Mouse (Mus musculus) lung, adult 2 months (tissue): ENCODE results near the gene Crip3.

ENCODE experiments used
- CTCF ChIP-seq: fragments of 200-500 bp; IDR thresholded peaks from 2 replicates; pipeline ENCODE4 v1.5.1; 2011; ENCODE audit warnings: mild to moderate bottlenecking, low read length, control low read depth; ENCODE audit not compliant: insufficient read depth
- POLR2A ChIP-seq: fragments of 200-500 bp; IDR thresholded peaks from 2 replicates; pipeline ENCODE4 v1.6.1; 2011; ENCODE audit warnings: low read depth, mild to moderate bottlenecking, control low read depth, low read length, borderline replicate concordance; ENCODE audit errors: extremely low read depth

- TF ChIP-seq CTCF: no peak
- no peak for TF ChIP-seq POLR2A
Measured at GRCm38 (mm10) chr17:46477286-46477685, 48.6 kb downstream of the Crip3 start.
